In the genomic region with DNA sequence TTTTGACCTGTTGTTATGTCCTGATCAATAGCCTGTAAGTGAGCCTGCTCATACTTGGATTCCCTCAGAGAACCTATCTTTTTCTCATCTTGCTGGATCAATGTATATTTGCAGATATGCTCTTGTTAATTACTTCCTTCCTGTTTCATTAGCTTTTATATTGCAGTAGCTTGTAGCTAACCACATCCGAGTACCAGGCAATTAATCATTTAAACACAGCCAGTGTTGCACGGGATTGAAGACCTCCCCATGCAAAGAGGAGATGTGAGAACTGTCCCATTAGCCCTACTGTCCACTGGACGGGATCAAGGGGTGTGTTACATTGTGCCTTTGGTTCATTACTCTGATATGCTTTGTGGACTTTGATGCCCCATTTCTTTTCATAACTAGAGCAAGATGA, we compare ENCODE assay signal across 19 mouse cellular contexts.
DNase-seq lines count a peak whose midpoint lies in the region; ATAC-seq and TF ChIP-seq lines count a peak whose summit lies in the region.
"Had no signal": no experiment of that assay in that cellular context is flagged by ENCODE, and none has a peak within 500 bp of the region (broad histone marks: within the 10 kb centered on the region; RNA-seq: fewer than 3 reads in every experiment).

No protein-coding gene starts in this region.

- peak; percentile 8 for DNase-seq in 416B (ENCODE audit: low read depth)
- no peak for DNase-seq in heart, postnatal 36 days
- DNase-seq in layer of hippocampus, adult 2 months (ENCODE audit: low spot score in 2 of 2): no peak
- DNase-seq: adrenal gland, adult 2 months; adrenal gland, postnatal 10 days; adrenal gland, postnatal 25 days; cerebellum, adult 11 months; cerebellum, adult 18-20 months; cerebellum, adult 8-10 months; cerebellum, adult 9-11 months; cerebellum, postnatal 14 days; cerebellum, postnatal 36 days; forebrain, postnatal 0 days had no signal

- no peak for TF ChIP-seq CTCF in layer of hippocampus, adult 2 months (conservative IDR thresholded peaks at IDR 0.05)

- intact Hi-C loops in heart, postnatal 36 days (cut with DNase I): no loop called here

- ATAC-seq in granulocyte monocyte progenitor cell, adult 5-6 weeks (replicated peaks; ENCODE audit: poor library complexity, severe bottlenecking): peak; percentile 83
- ATAC-seq in megakaryocyte progenitor cell, adult 5-6 weeks (replicated peaks; ENCODE audit: poor library complexity): peak; percentile 86
- ATAC-seq: forebrain, embryonic 13.5 days; forebrain, embryonic 15.5 days; forebrain, postnatal 0 days had no signal

- H3K27ac ChIP-seq in layer of hippocampus, adult 2 months: no peak overlapping the region
- H3K27ac ChIP-seq: embryonic facial prominence, embryonic 10.5 days; embryonic facial prominence, embryonic 12.5 days; forebrain, embryonic 13.5 days; forebrain, embryonic 15.5 days had no signal

- no peak overlapping the region for H3K4me3 ChIP-seq in layer of hippocampus, adult 2 months
- H3K4me3 ChIP-seq: embryonic facial prominence, embryonic 10.5 days; embryonic facial prominence, embryonic 12.5 days; forebrain, embryonic 13.5 days; forebrain, embryonic 15.5 days had no signal
